Mouse (Mus musculus): ENCODE data around the gene Gm13272. TPM values are rescaled to one million over a fixed set of nuclear protein-coding genes. Genes with fewer than 3 reads are reported as not detected.
"Not testable (repeated sequence)": the region's sequence is repeated elsewhere in the genome, so short reads cannot be mapped to it uniquely, and the experiment has no call there.

The Gm13272 gene
- not detected for total RNA-seq (2021)
- long read RNA-seq, experiment 1, result 0 reads
- long read RNA-seq, experiment 2, result 0 reads

DNA sequence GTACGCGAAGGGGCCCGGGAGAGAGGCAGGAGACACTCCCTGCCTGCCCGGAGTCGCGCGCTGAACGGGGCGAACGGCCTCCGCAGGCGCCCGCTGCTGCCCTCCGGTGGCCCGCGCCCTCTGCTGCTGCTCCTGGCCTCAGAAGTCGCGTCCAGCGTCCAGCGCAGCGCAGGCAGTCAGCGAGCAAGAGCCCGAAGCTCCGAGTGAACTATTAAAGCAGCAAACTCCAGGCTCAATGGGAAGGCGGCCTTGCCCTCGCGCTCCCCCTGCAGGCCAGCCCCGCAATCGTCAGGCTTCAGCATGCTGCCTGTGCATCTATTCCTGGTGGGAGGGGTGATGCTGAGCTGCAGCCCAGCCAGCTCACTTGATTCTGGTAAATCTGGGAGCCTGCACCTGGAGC is at the start of gene Gm13272:
TSS of gene Gm13272 (plus strand) at position 301 of the 400 bp plus-strand sequence.
- DNase-seq (ENCODE audit: low spot score in 2 of 2), result not testable (repeated sequence)

DNA sequence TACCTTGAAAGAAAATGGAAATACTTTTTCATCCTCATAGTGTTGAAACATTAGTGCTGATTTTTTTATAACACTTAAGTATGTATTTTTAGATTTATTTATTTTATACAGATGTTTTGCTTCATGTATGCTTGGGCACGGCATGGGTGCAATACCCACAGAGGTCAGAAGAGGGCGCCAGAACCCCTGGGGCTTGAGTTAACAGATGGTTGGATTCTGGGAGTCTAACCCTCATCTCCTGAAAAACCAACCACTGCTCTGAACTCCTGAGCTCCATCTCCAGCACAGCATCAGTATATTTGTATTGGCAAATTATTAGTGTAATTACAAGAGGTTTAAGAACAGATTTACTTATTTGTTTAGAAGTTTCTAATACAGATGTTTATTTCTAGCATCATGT is 41.2 kb upstream of the Gm13272 start:
- peak; percentile 70 to 78 for DNase-seq (ENCODE audit: low spot score in 2 of 2)

DNA sequence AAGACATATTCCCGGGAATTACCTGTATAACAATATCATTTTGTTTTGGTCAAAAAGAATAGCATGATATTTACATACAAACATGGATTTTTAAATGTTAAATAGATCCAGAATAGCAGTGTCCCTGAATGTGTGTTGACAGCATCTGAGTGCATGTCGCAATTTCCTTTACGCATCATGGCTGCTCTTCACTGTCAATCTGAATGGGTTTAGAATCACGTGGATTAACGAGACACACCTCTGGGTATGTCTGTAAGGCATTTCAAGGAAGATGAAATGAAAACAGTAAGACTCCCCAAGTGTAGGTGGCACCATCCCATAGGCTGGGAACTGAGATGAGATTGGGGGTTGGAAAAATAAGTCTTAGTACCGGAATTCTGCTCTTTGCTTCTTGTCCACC is 40.6 kb upstream of the Gm13272 start:
- DNase-seq (ENCODE audit: low spot score in 2 of 2), result no peak

DNA sequence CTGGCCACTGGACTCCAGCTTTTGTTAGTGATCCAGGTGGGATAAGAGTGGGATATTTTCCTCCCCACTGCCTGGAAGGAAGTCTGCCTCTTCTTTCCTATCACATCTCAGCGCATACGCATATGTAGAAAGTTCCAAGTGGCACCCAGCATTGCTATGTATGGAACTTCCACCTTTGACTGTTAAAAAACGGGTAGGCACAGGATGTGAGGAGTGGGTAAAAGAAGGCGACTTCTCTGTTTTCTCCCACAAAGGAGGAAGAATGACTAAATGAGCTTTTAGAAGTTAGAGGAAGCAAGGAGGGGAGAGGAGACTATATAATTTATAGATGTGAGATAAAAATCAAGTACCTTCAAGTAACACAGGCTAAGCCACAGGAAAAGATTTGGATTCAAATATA is 38.2 kb upstream of the Gm13272 start:
- no peak for DNase-seq (ENCODE audit: low spot score in 2 of 2)

DNA sequence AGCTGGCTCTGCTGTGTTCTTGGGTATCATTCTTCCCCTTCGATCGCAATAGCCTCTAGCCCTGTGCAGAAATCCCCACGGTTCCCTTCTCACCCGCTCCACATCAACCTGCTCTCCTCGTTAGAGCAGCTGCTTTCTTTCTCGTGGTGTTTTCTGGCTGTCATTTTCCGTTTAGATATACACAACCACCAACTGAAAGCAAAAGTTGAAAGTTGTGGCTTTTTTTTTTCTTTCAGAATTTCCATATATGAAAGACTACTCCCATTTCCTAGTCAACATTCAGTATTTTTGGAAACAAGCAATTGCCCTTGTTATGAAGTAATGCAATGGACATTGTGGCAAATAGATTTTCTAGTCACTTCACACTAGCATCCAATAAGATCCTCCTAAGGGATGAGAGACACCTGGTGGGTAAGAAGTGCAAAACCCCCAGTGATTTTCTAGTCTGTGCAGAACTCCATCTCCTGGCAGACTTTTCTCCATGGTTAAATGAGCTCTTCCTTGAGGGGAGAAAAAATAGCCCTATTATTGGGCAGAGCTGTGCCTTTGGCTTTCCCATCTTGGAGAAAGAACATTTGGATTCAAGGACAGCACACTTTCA is 36.8 kb upstream of the Gm13272 start:
- no peak for DNase-seq (ENCODE audit: low spot score in 2 of 2)

DNA sequence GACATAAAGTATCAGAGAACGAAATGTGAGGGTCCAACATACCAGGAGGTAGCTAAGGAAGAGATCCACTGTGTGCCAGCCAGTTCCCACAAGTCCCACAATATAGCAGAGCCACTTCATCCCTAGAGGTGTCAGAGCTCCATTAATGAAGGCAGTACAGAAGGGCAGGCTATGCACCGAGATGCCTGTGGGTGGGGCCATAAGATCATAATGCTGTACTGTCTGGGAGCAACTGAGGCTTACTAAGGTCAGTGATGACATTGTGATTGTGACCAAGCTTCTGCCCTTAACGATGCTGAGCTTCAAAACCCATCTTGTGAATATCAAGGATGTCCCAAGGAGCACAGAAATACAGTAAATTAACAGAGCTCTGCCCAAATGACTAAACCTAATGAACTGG is 35.4 kb upstream of the Gm13272 start:
- no peak for DNase-seq (ENCODE audit: low spot score in 2 of 2)

DNA sequence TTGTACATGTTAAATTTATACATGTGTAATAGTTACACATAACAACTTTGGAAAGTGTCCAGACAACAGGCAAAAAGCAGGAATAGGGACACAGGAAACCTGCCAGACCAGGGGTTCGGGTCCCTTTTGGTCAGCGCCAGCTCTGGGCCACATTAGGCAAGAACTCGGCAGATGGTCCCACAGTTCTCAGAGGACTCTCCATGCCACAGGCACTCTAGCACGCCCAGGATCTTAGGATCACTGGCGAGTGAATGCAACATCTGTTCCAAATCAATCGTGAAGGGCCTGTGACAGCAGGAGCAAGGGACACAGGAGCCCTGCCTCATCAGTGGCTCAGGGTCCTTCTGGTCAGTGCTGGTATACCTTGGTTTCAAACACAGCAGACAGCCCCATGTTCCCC is 29.7 kb upstream of the Gm13272 start:
- no peak for DNase-seq (ENCODE audit: low spot score in 2 of 2)

DNA sequence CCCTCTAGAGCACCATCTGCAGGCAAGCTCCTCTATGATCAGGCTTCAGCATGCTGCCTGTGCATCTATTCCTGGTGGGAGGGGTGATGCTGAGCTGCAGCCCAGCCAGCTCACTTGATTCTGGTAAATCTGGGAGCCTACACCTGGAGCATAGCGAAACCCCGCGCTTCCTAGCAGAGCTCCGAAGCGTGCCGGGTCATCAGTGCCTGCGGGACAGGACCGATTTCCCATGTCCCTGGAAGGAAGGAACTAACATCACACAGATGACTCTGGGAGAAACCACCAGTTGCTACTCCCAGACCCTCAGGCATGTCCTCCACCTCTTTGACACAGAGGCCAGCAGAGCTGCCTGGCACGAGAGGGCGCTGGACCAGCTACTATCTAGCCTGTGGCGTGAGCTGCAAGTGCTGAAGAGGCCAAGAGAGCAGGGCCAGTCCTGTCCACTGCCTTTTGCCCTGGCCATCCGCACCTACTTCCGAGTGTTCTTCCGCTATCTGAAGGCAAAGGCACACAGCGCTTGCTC is 24.8 kb upstream of the Gm13272 start, which contains the start of gene Gm13271:
TSS of gene Gm13271 (plus strand) at position 51 of the 523 bp plus-strand sequence.
- DNase-seq (ENCODE audit: low spot score in 2 of 2), result peak; percentile 70 to 75

DNA sequence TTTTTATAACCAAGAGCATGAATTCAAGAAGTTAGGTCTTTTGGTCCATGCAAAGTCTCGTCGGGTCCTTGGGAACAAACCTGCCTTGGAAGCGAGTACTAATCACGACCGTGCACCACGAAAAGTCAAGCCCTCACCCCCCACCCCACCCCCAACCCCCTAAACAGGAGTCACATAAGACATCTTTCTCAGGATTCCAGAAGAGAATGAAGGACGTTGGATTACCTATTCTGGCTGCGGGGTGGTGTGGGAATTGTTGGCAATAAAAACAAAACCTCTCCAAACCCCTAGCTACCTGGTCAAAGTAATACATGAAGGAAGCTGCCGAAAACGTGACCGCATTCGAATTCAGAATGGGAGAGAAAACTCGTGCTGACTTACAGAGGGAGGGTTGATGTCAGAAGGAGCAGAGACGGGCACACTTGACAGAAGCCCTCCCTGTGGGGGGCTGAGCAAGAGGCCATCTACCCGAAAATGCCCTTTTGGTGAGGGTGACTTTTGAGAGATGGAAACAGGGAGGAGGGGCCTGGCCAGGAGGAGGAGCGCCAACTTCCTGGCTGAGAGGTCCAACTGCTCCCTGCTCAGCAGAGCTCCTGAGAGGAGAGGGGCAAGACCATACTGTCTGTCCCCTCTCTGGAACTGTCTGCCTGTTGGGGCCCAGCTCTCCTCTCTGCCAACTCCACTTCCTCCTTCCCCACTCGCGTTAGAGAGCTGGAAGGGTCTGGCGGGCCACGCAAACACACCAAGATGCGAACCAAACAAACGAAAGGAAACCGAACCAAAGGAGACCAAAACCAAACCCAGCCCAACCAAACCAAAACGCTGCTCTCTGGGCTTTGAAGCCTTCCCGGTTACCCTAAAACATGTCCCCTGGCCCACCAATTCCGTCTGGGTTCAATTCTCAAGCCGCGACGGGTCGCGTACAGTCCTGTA is 22.8 kb upstream of the Gm13272 start:
- peak; percentile 8 to 21 for DNase-seq (ENCODE audit: low spot score in 2 of 2)

DNA sequence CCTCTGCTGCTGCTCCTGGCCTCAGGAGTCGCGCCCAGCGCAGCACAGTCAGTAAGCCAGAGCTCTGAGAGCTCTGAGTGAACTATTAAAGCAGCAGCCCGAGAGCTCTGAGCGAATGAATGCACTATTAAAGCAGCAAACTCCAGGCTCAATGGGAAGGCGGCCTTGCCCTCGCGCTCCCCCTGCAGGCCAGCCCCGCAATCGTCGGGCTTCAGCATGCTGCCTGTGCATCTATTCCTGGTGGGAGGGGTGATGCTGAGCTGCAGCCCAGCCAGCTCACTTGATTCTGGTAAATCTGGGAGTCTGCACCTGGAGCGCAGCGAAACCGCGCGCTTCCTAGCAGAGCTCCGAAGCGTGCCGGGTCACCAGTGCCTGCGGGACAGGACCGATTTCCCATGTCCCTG is 22.0 kb upstream of the Gm13272 start:
- peak; percentile 86 to 90 for DNase-seq (ENCODE audit: low spot score in 2 of 2)

DNA sequence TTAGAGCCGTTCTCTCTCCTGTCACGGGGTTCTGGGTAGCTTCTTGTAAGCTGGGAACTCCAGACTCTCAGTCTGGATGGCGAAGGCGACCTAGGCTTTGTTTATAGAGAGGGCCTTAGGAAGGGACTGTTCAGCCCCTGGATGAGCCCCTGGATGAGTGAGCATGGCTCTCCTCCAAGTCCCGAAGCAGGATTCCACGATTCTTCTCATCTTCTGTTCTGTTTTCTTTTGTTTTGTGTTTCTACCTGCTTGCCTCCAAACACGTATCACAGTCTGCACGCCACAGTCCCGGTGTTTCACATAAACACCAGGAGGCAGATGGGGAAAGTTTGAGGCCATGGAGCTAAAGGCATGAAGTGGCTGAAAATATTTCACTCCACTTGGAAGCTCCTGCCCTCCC is 20.9 kb upstream of the Gm13272 start:
- DNase-seq (ENCODE audit: low spot score in 2 of 2), result not testable (repeated sequence)

DNA sequence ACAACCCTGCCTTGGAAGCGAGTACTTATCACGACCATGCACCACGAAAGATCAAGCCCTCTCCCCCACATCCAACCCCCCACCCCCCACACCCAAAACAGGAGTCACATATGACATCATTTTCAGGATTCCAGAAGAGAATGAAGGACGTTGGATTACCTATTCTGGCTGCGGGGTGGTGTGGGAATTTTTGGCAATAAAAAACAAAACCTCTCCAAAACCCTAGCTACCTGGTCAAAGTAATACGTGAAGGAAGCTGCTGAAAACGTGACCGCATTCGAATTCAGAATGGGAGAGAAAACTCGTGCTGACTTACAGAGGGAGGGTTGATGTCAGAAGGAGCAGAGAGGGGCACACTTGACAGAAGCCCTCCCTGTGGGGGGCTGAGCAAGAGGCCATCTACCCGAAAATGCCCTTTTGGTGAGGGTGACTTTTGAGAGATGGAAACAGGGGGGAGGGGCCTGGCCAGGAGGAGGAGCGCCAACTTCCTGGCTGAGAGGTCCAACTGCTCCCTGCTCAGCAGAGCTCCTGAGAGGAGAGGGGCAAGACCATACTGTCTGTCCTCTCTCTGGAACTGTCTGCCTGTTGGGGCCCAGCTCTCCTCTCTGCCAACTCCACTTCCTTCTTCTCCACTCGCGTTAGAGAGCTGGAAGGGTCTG is 19.9 kb upstream of the Gm13272 start, which contains the start of gene Gm13283:
TSS of gene Gm13283 (plus strand) at position 510 of the 659 bp plus-strand sequence.
- peak in 1 of 2 experiments; percentile 16 for DNase-seq (ENCODE audit: low spot score in 2 of 2)

DNA sequence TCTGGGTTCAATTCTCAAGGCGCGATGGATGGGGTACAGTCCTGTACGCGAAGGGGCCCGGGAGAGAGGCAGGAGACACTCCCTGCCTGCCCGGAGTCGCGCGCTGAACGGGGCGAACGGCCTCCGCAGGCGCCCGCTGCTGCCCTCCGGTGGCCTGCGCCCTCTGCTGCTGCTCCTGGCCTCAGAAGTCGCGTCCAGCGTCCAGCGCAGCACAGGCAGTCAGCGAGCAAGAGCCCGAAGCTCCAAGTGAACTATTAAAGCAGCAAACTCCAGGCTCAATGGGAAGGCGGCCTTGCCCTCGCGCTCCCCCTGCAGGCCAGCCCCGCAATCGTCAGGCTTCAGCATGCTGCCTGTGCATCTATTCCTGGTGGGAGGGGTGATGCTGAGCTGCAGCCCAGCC is 19.2 kb upstream of the Gm13272 start:
- peak; percentile 57 to 67 for DNase-seq (ENCODE audit: low spot score in 2 of 2)

DNA sequence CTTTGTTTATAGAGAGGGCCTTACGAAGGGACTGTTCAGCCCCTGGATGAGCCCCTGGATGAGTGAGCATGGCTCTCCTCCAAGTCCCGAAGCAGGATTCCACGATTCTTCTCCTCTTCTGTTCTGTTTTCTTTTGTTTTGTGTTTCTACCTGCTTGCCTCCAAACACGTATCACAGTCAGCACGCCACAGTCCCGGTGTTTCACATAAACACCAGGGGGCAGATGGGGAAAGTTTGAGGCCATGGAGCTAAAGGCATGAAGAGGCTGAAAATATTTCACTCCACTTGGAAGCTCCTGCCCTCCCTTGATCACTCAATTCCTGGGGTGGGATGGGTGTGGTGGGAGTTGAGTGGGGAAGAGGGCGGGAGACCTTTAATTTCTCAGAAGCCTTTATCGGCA is 17.9 kb upstream of the Gm13272 start:
- peak; percentile 65 to 71 for DNase-seq (ENCODE audit: low spot score in 2 of 2)

DNA sequence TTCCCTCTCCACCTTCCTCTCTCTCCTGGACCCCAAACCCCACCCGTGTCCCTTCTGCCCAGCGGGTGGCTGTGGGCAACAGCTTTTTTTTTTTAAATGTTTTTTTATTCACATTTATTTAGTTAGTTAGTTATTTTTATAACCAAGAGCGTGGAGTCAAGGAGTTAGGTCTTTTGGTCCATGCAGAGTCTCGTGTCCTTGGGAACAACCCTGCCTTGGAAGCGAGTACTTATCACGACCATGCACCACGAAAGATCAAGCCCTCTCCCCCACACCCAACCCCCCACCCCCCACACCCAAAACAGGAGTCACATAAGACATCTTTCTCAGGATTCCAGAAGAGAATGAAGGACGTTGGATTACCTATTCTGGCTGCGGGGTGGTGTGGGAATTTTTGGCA is 17.3 kb upstream of the Gm13272 start:
- peak in 1 of 2 experiments; percentile 15 for DNase-seq (ENCODE audit: low spot score in 2 of 2)

DNA sequence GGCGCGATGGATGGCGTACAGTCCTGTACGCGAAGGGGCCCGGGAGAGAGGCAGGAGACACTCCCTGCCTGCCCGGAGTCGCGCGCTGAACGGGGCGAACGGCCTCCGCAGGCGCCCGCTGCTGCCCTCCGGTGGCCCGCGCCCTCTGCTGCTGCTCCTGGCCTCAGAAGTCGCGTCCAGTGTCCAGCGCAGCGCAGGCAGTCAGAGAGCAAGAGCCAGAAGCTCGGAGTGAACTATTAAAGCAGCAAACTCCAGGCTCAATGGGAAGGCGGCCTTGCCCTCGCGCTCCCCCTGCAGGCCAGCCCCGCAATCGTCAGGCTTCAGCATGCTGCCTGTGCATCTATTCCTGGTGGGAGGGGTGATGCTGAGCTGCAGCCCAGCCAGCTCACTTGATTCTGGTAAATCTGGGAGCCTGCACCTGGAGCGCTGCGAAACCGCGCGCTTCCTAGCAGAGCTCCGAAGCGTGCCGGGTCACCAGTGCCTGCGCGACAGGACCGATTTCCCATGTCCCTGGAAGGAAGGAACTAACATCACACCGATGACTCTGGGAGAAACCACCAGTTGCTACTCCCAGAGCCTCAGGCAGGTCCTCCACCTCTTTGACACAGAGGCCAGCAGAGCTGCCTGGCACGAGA is 16.1 kb upstream of the Gm13272 start:
- peak; percentile 37 for DNase-seq (ENCODE audit: low spot score in 2 of 2)

DNA sequence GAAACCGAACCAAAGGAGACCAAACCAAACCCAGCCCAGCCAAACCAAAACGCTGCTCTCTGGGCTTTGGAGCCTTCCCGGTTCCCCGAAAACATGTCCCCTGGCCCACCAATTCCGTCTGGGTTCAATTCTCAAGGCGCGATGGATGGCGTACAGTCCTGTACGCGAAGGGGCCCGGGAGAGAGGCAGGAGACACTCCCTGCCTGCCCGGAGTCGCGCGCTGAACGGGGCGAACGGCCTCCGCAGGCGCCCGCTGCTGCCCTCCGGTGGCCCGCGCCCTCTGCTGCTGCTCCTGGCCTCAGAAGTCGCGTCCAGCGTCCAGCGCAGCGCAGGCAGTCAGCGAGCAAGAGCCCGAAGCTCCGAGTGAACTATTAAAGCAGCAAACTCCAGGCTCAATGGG is 6.1 kb upstream of the Gm13272 start, which contains the start of gene Gm13290:
TSS of gene Gm13290 (plus strand) at position 301 of the 400 bp plus-strand sequence.
- not testable (repeated sequence) for DNase-seq (ENCODE audit: low spot score in 2 of 2)

DNA sequence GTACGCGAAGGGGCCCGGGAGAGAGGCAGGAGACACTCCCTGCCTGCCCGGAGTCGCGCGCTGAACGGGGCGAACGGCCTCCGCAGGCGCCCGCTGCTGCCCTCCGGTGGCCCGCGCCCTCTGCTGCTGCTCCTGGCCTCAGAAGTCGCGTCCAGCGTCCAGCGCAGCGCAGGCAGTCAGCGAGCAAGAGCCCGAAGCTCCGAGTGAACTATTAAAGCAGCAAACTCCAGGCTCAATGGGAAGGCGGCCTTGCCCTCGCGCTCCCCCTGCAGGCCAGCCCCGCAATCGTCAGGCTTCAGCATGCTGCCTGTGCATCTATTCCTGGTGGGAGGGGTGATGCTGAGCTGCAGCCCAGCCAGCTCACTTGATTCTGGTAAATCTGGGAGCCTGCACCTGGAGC is 3.0 kb upstream of the Gm13272 start, which contains the start of gene Gm13289:
TSS of gene Gm13289 (plus strand) at position 301 of the 400 bp plus-strand sequence.
- DNase-seq (ENCODE audit: low spot score in 2 of 2), result not testable (repeated sequence)

DNA sequence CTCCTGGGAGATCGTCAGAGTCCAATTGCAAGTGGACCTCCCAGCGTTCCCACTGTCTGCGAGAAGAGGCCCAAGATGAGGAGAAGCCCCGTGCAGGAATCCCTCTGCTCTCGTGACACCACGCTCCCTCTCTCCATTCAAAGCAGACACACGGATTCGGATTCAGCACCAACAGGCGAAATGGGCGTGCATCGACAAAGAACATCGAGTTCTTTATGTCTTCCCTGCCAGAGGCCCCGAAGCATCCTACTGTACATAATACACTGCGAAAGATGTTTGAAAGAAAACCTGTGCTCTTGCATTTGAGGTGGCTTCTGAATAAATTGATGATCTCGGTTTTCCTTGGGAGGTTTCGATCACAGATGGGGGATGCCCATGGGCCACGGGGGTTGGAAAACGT is 670 bp downstream of the Gm13272 start:
- DNase-seq (ENCODE audit: low spot score in 2 of 2), result not testable (repeated sequence)

DNA sequence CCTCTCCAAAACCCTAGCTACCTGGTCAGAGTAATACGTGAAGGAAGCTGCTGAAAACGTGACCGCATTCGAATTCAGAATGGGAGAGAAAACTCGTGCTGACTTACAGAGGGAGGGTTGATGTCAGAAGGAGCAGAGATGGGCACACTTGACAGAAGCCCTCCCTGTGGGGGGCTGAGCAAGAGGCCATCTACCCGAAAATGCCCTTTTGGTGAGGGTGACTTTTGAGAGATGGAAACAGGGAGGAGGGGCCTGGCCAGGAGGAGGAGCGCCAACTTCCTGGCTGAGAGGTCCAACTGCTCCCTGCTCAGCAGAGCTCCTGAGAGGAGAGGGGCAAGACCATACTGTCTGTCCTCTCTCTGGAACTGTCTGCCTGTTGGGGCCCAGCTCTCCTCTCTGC is 2.2 kb downstream of the Gm13272 start, which contains the start of gene Ifnz:
TSS of gene Ifnz (plus strand) at position 301 of the 400 bp plus-strand sequence.
- not testable (repeated sequence) for DNase-seq (ENCODE audit: low spot score in 2 of 2)
